Mouse (Mus musculus): ENCODE data around the gene Adcy5.

Gene Adcy5

DNA sequence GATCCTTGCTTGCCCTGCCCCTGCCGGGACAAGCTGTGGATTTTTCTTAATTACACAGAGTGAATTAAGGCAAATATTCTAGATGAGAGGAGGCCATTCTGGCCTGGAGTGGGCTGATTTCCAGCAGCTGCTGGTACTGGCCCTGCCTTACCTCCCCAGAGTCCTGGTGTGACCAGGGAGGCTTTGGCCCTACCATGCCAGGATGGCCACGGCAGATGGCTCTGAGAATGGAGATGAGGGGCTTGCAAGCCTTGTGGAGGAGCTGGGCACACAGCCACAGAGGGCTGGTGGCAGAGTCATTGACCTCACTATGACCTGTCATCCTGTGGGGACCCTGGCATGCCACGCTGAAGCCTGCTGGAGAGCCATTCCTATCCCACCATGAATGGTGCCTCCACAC is 54.1 kb downstream of the Adcy5 start:
- no peak for DNase-seq

GRCm38 (mm10) chr16:35209753-35210152 is 55.1 kb downstream of the Adcy5 start:
- no peak for DNase-seq

DNA sequence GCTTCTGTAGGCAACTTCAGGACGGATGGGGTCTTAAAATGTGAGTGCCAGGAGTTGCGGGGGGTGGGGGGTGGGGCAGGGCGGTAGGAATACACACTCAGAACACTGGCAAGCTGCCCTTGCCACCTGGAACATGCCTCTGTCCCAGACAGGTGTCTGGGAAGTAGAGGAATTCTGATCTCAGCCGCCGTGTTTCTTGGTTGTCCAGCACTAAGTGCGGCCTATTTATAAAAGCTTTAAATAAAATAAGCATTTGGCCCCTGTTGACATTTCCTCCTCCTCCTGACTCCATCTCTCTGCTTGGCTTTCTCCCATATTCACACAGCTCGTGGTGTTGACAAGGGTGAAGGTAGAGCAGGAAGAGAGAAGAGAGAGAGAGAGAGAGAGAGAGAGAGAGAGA is 60.4 kb downstream of the Adcy5 start:
- no peak for DNase-seq

- DNase-seq, result no peak
Measured at GRCm38 (mm10) chr16:35215498-35215897, 60.8 kb downstream of the Adcy5 start.

- DNase-seq, result no peak
Measured at GRCm38 (mm10) chr16:35216826-35217491, 62.3 kb downstream of the Adcy5 start.

DNA sequence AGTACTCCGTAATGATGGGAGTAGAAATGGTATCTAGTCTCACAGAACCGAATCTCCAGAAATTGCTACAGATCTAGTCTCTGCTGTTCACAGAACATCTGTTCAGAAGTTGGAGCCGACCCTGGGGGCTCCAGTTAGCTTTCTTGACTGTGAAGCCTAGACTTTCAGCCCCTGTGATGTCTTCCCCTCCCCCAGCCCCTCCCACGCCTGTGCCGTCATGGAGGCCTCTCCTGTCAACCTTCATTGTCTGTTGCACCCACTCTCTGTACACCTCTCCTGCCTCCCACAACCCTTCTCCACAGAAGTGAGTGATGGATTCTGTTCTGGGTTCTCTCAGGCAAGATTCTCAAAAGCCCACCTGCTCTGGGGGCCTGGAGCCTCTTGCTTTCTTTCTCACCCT is 65.7 kb downstream of the Adcy5 start:
- DNase-seq, result no peak

DNA sequence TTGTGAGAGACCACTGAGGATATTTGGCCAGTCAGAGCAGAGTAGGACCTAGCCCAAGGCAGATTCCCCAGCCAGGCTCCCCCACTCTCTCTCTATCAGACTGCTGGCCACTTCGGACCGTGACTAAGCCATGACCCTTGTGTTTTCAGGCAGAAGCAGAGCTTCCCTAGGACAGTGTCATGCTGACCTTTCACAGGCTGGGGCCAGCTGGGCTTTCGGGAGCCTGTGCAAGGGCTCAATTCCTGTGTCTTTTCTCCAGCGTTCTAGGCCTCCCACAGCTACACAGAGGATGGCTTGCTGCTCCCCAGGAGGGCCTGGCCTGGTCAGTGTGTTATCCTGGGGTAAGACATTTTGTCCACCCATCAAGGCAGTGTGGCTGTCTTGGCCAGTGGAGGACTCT is 66.9 kb downstream of the Adcy5 start:
- no peak for DNase-seq

DNA sequence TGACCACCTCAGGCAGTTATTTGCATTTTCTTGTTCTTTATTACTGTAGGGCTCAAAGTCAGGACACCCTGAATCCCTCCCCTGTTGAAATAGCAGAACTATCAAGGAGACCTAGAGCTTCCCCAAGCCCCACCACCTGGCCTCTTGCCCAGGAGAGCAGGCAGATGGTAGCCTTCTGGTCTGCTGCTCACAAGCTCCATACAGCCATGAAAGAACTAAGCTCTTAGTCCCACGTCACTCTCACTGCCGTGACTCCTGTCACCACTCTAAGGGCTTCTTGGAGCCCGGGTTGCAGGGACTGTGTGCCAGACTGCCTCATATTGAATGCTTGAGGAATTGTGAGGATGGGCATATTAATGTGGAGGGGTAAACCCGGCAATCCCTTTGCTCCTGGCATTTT is 69.3 kb downstream of the Adcy5 start:
- no peak for DNase-seq

DNA sequence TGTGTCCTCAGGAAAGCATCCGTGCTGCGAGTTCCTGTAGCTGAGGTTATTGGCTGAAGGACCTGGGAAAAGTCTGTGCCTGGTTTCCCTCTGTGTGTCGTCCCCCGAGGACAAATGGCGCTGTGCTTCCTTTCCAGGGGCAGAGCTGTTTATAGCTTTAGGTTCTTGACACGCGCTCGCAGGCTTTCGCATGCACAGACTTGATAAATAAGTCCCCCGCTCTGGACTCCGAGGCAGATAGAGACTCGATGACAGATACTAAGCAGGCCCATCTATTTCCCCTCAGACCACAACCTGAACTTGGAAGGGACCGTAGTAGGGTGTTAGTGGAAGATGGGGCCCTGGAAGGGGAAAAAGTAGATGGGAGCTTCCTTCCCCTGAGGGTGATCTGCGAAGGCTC is 70.0 kb downstream of the Adcy5 start:
- DNase-seq, result no peak

GRCm38 (mm10) chr16:35229582-35229981 is 74.9 kb downstream of the Adcy5 start:
- peak; percentile 16 to 41 for DNase-seq

DNA sequence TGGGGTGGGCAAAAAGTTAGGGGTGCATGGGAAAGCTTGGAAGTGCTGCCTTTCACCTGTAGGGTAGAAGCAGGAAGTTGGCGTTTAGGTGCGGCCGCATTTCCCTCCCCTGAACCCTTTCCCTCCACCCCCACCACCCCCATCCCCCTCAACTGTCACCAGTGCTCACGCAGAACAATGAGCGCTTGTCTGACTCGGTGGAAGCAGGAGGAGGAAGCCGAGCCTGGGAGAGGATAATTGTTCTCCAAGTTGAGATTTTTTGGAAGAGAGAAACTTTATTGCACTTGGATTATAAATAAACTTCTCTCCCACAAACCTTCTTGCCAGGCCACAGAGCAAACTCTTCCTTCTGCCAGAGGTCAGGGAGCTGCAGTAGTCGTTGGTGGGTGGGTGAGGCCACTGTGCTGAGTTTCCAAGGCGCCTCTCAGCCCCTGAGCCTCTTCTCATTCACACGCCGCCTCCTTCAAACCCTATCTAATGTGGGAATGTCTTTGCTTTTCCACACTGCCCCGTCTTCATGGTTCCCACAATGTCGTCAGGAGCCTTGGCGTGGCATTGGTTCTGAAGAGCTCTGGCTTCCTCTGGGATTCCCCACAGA is 77.6 kb downstream of the Adcy5 start:
- no peak for DNase-seq

GRCm38 (mm10) chr16:35233329-35233728 is 78.7 kb downstream of the Adcy5 start:
- DNase-seq, result no peak

DNA sequence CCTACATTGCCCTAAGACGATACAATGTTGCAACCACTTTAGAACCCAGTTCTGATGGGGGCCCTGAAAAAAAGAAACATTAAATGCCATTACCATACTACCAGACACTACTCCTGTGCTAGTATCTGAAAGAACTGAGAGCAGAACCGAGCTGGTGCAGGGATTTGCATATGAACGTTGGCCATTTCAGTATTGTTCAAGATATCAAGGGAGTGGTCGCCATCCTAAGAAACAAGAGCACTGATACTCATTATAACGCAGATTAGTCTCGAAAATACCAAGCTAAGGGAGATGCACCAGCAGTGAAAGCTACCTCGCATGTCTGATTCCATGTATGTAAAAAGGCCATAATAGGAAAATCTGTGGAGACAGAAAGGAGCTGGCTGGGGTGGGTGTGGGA is 82.4 kb downstream of the Adcy5 start:
- DNase-seq, result no peak

DNA sequence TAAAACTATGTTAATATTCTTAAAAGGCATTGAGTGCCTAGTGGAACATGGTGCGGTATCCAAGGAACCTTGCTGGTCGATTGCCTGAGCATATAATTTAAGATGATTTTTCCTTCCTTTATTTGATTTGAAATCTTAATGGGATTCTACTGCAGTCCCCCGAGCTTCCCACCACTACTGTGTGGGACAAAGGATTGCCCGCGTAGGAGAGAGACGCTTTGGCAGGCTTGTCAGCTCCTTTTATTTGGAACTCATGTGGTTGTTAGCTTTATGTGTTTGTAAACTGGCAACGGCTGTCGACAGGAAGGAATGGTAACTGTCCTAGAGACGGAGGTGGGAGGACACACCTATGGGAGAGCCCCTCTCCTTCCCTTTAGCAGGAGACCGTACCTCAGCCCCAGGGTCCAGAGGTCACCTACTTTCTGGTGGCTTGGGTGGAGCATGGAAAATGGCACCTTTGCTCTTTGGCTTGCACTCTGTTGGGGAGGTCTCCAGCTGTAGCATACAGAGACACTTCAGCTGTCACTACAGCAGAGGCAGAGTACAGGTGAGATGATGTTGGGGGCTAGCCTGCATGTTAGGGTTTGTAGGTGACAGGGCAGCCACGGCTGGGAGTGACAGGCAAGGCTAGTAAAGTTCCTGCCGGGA is 84.8 kb downstream of the Adcy5 start:
- no peak for DNase-seq

GRCm38 (mm10) chr16:35239966-35240730 is 85.5 kb downstream of the Adcy5 start:
- DNase-seq, result no peak

DNA sequence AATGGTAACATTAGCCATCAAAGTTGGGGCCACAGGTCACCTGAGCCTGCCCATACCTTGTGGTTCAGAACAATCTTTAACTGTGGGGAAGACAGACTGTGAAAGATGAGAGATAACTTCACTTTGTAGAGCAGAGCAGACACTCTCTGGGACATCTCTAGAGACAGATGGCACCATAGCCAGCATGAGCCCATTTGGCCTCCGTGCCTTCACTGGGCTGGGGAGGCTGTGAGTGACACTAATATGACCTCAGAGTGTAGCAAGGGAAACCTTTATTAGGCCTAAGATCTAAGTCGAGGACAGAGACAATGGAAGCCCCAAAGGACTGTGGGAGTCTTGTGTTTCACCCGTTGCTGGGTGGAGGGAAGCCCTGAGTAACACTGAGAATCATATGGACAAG is 92.7 kb downstream of the Adcy5 start:
- no peak for DNase-seq

GRCm38 (mm10) chr16:35248825-35249224 is 94.1 kb downstream of the Adcy5 start:
- DNase-seq, result no peak

GRCm38 (mm10) chr16:35249763-35250162 is 95.1 kb downstream of the Adcy5 start:
- no peak for DNase-seq

- DNase-seq, result no peak
Measured at GRCm38 (mm10) chr16:35251690-35252089, 97.0 kb downstream of the Adcy5 start.

GRCm38 (mm10) chr16:35252967-35253366 is 98.3 kb downstream of the Adcy5 start:
- no peak for DNase-seq

DNA sequence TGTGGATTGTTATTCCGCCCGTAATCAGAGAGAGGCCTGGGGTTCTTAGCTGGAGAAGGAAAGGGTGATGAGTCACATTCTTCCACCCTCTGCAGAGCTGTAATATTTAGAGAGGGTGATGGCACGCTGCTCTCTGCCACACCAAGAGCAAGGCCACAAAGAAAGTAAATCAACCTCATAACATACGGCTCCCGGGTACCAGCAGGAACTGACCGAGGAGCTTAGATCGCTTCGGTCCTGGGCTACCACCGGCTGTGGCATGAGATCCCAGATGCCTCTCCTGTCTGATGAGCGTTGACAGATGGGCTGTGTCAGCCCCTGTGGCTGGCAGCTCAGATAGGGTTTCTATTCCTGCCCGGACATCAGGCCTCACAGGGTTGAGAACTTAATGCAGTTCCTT is 101.3 kb downstream of the Adcy5 start:
- DNase-seq, result no peak

GRCm38 (mm10) chr16:35270353-35270934 is 115.8 kb downstream of the Adcy5 start:
- DNase-seq, result peak; percentile 16 to 32

DNA sequence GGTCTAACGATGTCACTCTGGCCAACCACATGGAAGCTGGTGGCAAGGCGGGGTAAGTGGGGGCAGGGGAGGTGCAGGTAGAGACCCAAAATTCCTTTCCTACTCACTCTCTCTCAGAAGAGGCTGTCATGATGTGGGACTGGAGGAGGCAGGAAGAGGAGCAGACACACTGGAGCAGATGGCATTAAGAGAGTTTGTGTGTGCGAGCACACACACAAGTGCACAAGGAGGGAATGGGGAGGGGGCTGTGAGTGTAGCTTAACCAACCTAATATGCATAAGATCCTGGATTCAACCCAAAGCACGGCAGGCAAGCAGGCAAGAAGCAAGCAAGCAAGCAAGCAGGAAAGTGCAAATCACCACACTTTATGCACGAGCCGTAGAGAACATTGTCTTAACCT is 116.3 kb downstream of the Adcy5 start:
- no peak for DNase-seq
